Mouse (Mus musculus) layer of hippocampus, adult 8-10 months (tissue): Measurements from ENCODE around the gene Siglece. TPM values are rescaled to one million over a fixed set of nuclear protein-coding genes. Genes with fewer than 3 reads are reported as not detected.
A peak's percentile ranks its signal among the peaks of the same experiment; 100 is the strongest.

Experiments used
- DNase-seq, 2 experiments: peaks; one replicate each; pipeline ENCODE4 v3.0.0; 2022; ENCODE audit warnings: low spot score in 2 of 2
- total RNA-seq, 4 experiments: library from RNA; stranded (reverse); gene quantifications; 2 replicates each; pipeline ENCODE4 v1.2.4; 2022

Gene Siglece
- total RNA-seq, 4 experiments from 2014 or later, result 1.3 to 2.6 (median 1.5) TPM

DNA sequence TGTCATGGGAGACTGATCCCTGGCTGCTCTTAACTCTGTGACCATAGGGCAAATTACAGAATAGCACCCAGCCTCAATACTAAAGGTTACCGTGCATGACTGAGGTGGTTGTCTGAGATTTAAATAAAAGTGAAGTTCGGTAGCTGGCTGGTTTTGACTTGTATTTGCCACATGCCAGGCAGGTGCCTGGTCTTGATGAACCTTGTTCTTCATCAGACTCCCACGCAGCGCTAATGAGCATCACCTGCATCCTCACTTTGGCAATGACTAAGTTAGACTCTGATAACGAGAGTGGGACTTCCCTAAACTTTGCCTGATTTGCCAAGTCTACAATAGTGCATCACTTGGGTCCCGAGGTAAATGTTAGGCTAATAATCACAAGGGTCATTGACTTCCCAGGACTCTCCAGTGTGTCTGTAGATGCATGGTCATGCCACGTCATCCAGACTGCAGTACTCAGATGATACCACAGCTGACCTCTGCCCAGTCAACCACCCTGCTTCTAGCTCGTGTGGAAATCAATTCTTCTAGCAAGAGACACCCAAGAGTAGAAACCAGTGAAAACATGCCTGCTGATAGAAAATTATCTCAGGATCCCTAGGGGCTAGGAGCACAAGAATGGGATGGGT is 34.1 kb downstream of the Siglece start:
- DNase-seq, result no peak

DNA sequence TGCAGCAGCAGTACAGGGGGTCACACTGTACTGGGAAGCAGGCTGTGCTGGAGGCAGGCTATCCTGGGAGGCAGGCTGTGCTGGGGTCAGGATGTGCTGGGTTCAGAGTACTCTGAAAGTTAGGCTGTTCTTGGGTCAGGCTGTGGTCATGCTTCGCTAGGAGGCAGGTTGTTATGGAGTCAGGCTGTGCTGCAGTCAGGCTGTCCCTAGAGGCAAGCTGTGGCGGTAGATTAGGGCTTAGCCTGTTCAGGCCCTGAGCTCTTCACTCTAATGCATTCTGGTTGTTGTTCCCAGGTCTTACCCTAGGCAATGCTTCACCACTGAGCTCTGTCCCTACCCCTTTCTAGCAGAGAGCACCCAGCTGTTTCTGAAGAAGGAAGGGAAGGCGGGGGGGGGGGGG is 34.9 kb downstream of the Siglece start:
- no peak for DNase-seq

GRCm38 (mm10) chr7:43623819-43624218 is 36.1 kb downstream of the Siglece start:
- no peak for DNase-seq

GRCm38 (mm10) chr7:43622927-43623326 is 37.0 kb downstream of the Siglece start:
- DNase-seq, result no peak

- no peak for DNase-seq
These were observed 46.0 kb downstream of the Siglece start for GRCm38 (mm10) chr7:43613816-43614551.

- no peak for DNase-seq
These were observed 51.6 kb downstream of the Siglece start for GRCm38 (mm10) chr7:43608316-43608824.

DNA sequence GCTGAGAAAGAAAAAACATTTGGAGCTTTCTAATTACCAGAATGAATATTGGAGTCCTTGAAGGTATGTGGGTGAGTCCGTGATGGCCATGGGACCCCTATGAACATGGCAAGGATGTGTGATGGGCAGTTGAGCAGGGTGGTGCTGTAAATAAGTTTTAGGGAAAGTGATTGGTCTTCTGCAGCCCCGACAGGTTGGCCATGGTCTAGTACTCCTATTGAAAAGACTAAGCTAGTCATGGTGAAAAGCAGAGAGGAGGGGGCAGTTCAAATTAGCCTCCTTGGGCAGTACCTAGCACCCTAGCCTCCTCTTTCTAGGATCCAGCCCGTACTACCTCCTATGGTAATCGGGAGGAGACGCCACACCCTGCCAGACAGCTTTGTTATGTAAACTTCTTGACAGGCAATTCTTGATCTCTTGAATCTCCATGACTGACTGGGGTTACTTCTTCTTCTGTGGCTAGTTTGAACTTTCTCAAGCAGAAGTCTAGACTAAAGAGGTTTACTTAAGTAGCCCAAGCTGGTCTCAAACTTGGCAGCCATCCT is 52.1 kb downstream of the Siglece start:
- no peak for DNase-seq

- peak; percentile 69 to 74 for DNase-seq
These were observed 52.8 kb downstream of the Siglece start, which contains the start of gene Zfp819 for GRCm38 (mm10) chr7:43606896-43607742. Gene Zfp819, plus strand, starts transcription at chr7:43607169.

DNA sequence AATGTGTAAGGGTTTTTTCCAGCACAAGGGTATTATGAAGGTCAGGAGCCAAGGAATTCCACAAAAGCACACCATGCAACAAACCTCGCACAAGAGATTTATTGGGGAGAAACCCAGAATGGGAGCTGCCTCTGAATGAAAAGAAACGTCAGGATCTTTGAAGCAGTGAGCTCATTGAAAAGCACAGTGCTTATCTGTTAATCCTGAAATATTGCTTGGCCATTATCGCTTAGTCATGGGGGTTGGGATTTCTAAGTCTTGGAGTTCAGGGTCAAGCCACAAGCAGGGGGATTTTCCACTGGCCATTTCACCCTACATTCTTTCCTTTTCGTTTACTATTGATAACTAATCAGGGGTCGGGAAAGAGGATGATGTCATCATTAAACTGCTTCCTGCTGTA is 58.1 kb downstream of the Siglece start:
- DNase-seq, result no peak

Other genes starting within 250 kb of the Siglece start
- not detected for gene Lim2, start 232.5 kb downstream of the Siglece start, total RNA-seq
- gene Nkg7, start 223.1 kb downstream of the Siglece start, total RNA-seq, result under 1 TPM in 1 of 4 experiments, not detected in 3; 0.45 TPM
- gene Cldnd2, start 219.4 kb downstream of the Siglece start, total RNA-seq, result not detected
- gene Etfb, start 216.1 kb downstream of the Siglece start, total RNA-seq, result 10 to 100 TPM; 59.8 to 75.6 (median 69.4) TPM
- 1 to 10 TPM in 2 of 4 experiments, under 1 TPM in 1, not detected in 1; 0.65 to 2.6 (median 1.7) TPM for gene Gm45233, start 216.0 kb downstream of the Siglece start, total RNA-seq
- gene Vsig10l, start 197.0 kb downstream of the Siglece start, total RNA-seq, result 1 to 10 TPM; 2.3 to 4.5 (median 3.9) TPM
- 10 to 100 TPM; 21.4 to 23.8 (median 22.9) TPM for gene Iglon5, start 170.1 kb downstream of the Siglece start, total RNA-seq
- not detected for gene 4931406B18Rik, start 154.2 kb downstream of the Siglece start, total RNA-seq
- 10 to 100 TPM in 2 of 4 experiments, 1 to 10 TPM in 2; 4.2 to 16.9 (median 9.6) TPM for gene Cd33, start 115.7 kb downstream of the Siglece start, total RNA-seq
- gene Zfp658, start 97.9 kb downstream of the Siglece start, total RNA-seq, result 1 to 10 TPM; 5.5 to 7.2 (median 6.4) TPM
- 10 to 100 TPM; 18.5 to 20.4 (median 19.2) TPM for gene Zfp719, start 80.6 kb downstream of the Siglece start, total RNA-seq
- gene Zfp819, start 53.0 kb downstream of the Siglece start, total RNA-seq, result under 1 TPM in 2 of 4 experiments, not detected in 2; 0.14 to 0.25 TPM
- gene Ceacam18, start 25.5 kb downstream of the Siglece start, total RNA-seq, result under 1 TPM in 1 of 4 experiments, not detected in 3; 0.31 TPM
- gene Ctu1, start 11.9 kb upstream of the Siglece start, total RNA-seq, result 10 to 100 TPM in 1 of 4 experiments, 1 to 10 TPM in 3; 7.5 to 12.3 (median 9.8) TPM
- gene Klk14, start 30.3 kb upstream of the Siglece start, total RNA-seq, result not detected
- not detected for gene Klk13, start 52.4 kb upstream of the Siglece start, total RNA-seq
- gene Klk12, start 108.7 kb upstream of the Siglece start, total RNA-seq, result not detected
- not detected for gene Klk11, start 114.4 kb upstream of the Siglece start, total RNA-seq
- gene Klk10, start 120.9 kb upstream of the Siglece start, total RNA-seq, result 1 to 10 TPM in 2 of 4 experiments, under 1 TPM in 2; 0.92 to 1.5 (median 1.3) TPM
- under 1 TPM in 1 of 4 experiments, not detected in 3; 0.23 TPM for gene Klk9, start 131.7 kb upstream of the Siglece start, total RNA-seq
- 10 to 100 TPM; 18.3 to 25.9 (median 23.2) TPM for gene Klk8, start 137.4 kb upstream of the Siglece start, total RNA-seq
- under 1 TPM; 0.20 to 0.87 (median 0.46) TPM for gene Klk7, start 151.1 kb upstream of the Siglece start, total RNA-seq
- 10 to 100 TPM in 1 of 4 experiments, 1 to 10 TPM in 2, under 1 TPM in 1; 0.66 to 11.7 (median 4.5) TPM for gene Klk6, start 164.3 kb upstream of the Siglece start, total RNA-seq
- not detected for gene Klk5, start 181.8 kb upstream of the Siglece start, total RNA-seq
- gene Klk4, start 221.0 kb upstream of the Siglece start, total RNA-seq, result not detected